Mouse (Mus musculus) G1E (cell line): Measurements from ENCODE around the gene Trpm4.

ENCODE experiments used
- CTCF ChIP-seq: IDR thresholded peaks from 2 replicates; pipeline ENCODE4 v1.5.1; 2012; ENCODE audit warnings: low read depth, low read length, inconsistent platforms, mixed read lengths
- GATA1 ChIP-seq: IDR thresholded peaks from 2 replicates; pipeline ENCODE4 v1.6.1; 2012; ENCODE audit warnings: borderline replicate concordance, low read length, inconsistent platforms, mixed read lengths
- GATA2 ChIP-seq: IDR thresholded peaks from 2 replicates; pipeline ENCODE4 v1.6.1; 2012; ENCODE audit warnings: low read depth, low read length, inconsistent platforms, borderline replicate concordance
- TAL1 ChIP-seq: conservative IDR thresholded peaks from 2 replicates; pipeline ENCODE4 v1.6.1; 2012; ENCODE audit warnings: low read depth, low read length, inconsistent platforms, mixed read lengths

- TF ChIP-seq TAL1 (no peak), CTCF (no peak), GATA1 (no peak), GATA2 (no peak)
Observed at GRCm38 (mm10) chr7:45312023-45312422, 21.6 kb downstream of the Trpm4 start.
